In the genomic region with DNA sequence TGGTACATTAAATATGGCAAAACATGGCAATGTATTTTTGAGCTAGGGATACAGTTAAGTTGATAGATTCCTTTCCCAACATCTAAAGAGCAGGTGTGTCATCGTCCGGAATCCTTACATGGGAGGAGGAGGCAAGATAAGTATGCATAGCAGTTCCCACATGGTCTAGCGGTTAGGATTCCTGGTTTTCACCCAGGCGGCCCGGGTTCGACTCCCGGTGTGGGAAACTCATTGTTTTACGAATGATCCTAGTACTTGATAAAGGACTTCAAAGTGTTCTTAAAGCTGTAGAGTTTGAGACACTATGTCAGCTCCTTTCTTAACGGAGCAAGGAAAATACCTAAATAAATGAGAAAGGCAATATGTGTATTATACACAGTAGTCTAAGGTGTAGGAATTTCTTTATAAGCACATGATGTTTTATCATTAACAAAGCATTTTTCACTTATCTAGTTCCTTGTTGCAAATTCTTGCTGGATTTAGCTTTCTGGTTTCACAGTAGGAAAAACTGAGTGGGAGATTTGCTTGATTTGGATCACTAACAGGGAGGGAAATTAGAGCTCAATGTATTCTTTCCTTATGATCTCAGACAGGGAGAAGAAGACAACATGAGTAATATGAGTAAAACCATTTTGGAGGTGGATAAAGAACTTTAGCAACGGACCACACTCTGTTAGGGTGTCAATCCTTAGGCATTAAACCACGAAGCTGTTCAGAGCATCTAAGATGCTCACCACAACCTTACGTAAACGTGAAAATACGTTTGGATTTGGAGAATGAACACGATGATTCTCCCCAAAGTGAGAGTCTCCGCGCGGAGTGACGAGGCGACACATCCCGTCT, we compare ENCODE assay signal across 8 mouse cellular contexts. TPM values are rescaled to one million over a fixed set of nuclear protein-coding genes. Genes with fewer than 3 reads are reported as not detected.
DNase-seq lines count a peak whose midpoint lies in the region; ATAC-seq and TF ChIP-seq lines count a peak whose summit lies in the region.

No protein-coding gene starts in this region.

- peak overlapping the region; percentile 41 to 66 for H3K4me3 ChIP-seq in MEL (ENCODE audit: control insufficient read depth in 1 of 2, insufficient read depth in 1 of 2, low read depth in 2 of 2, low read length in 2 of 2)
- peak overlapping the region; percentile 54 for H3K4me3 ChIP-seq in forebrain, embryonic 14.5 days (ENCODE audit: low read depth, low read length)
- H3K4me3 ChIP-seq in liver, postnatal 0 days (ENCODE audit: low read depth, low read length): peak overlapping the region; percentile 63
- peak overlapping the region; percentile 79 for H3K4me3 ChIP-seq in olfactory bulb, adult 2 months (ENCODE audit: insufficient read depth, low read depth, low read length)

- no peak for TF ChIP-seq CTCF in MEL (IDR thresholded peaks at IDR 0.05 in 2 of 3, conservative IDR thresholded peaks at IDR 0.05 in 1 of 3; ENCODE audit: control insufficient read depth in 1 of 3, insufficient read depth in 1 of 3, low read depth in 2 of 3, low read length in 3 of 3, poor library complexity in 1 of 3, severe bottlenecking in 1 of 3)
- TF ChIP-seq CTCF in liver, postnatal 0 days (IDR thresholded peaks at IDR 0.05; ENCODE audit: low read depth): no peak
- TF ChIP-seq CTCF in olfactory bulb, adult 2 months (IDR thresholded peaks at IDR 0.05; ENCODE audit: insufficient read depth, low read depth, low read length): no peak

- intact Hi-C loops in heart, postnatal 25 days (cut with DNase I): no loop called here

- no peaks in the 10 kb centered on the region for H3K9me3 ChIP-seq in MEL (replicated peaks; ENCODE audit: insufficient read depth, low read length)
- H3K9me3 ChIP-seq in forebrain, embryonic 14.5 days (replicated peaks; ENCODE audit: control insufficient read depth, low read length): no peaks in the 10 kb centered on the region
- no peaks in the 10 kb centered on the region for H3K9me3 ChIP-seq in liver, postnatal 0 days (ENCODE audit: low read length)

- under 1% methylated on average over 21 of the region's 21 CpGs for WGBS in forebrain, embryonic 14.5 days
- WGBS in liver, postnatal 0 days (ENCODE audit: insufficient replicate concordance): under 1% methylated on average over 21 of the region's 21 CpGs
- WGBS in olfactory bulb, adult 2 months: 3% methylated on average over 21 of the region's 21 CpGs

- TF ChIP-seq EP300 in MEL (IDR thresholded peaks at IDR 0.05; ENCODE audit: low read depth in 1 of 2, low read length in 2 of 2): no peak
- TF ChIP-seq EP300 in liver, postnatal 0 days (IDR thresholded peaks at IDR 0.05; ENCODE audit: low read depth): no peak

- peak overlapping the region; percentile 76 for H3K4me2 ChIP-seq in forebrain, embryonic 14.5 days (ENCODE audit: low read length)
- H3K4me2 ChIP-seq in liver, postnatal 0 days (ENCODE audit: low read depth, low read length): peak overlapping the region; percentile 89

- H3K36me3 ChIP-seq in MEL (ENCODE audit: control insufficient read depth in 1 of 2, insufficient read depth in 2 of 2, low read length in 2 of 2): peaks cover 0 to 13% of the 10 kb centered on the region in 2 experiments; a peak in 2 of 4 replicates
- no peaks in the 10 kb centered on the region for H3K36me3 ChIP-seq in forebrain, embryonic 14.5 days (ENCODE audit: control insufficient read depth, insufficient read depth, low read length)
- no peaks in the 10 kb centered on the region for H3K36me3 ChIP-seq in liver, postnatal 0 days (replicated peaks; ENCODE audit: insufficient read depth, low read length)

- peaks cover 0 to 14% of the 10 kb centered on the region in 2 experiments; a peak in 2 of 4 replicates for H3K4me1 ChIP-seq in MEL (ENCODE audit: control insufficient read depth in 1 of 2, insufficient read depth in 2 of 2, low read length in 2 of 2)
- peaks cover 10% of the 10 kb centered on the region; the same call in 1 of the 2 replicates for H3K4me1 ChIP-seq in forebrain, embryonic 14.5 days (ENCODE audit: control insufficient read depth, insufficient read depth, low read length)
- H3K4me1 ChIP-seq in liver, postnatal 0 days (ENCODE audit: insufficient read depth): peaks cover 37% of the 10 kb centered on the region
- peaks cover 7% of the 10 kb centered on the region for H3K4me1 ChIP-seq in olfactory bulb, adult 2 months (ENCODE audit: control insufficient read depth, insufficient read depth, low read length)

- peak; percentile 80 for ATAC-seq in forebrain, embryonic 14.5 days
- peak; percentile 20 for ATAC-seq in liver, postnatal 0 days

- no peaks in the 10 kb centered on the region for H3K27me3 ChIP-seq in MEL (ENCODE audit: control insufficient read depth in 1 of 2, insufficient read depth in 2 of 2, low read length in 2 of 2)
- no peaks in the 10 kb centered on the region for H3K27me3 ChIP-seq in forebrain, embryonic 14.5 days (replicated peaks; ENCODE audit: control insufficient read depth, insufficient read depth, low read length)
- H3K27me3 ChIP-seq in liver, postnatal 0 days (ENCODE audit: insufficient read depth, low read length): no peaks in the 10 kb centered on the region

- H3K9ac ChIP-seq in MEL (ENCODE audit: control insufficient read depth, low read depth, low read length, poor library complexity, severe bottlenecking): peak overlapping the region; percentile 54
- peak overlapping the region; percentile 68 for H3K9ac ChIP-seq in forebrain, embryonic 14.5 days (ENCODE audit: low read length)
- H3K9ac ChIP-seq in liver, postnatal 0 days (replicated peaks): peak overlapping the region; percentile 74

- DNase-seq in MEL (ENCODE audit: low read depth, low spot score): peak; percentile 86
- peak; percentile 84 for DNase-seq in cerebellum, adult 11 months
- DNase-seq in forebrain, embryonic 14.5 days (ENCODE audit: low spot score): peak; percentile 91
- peak; percentile 31 for DNase-seq in heart, postnatal 25 days (ENCODE audit: low spot score)
- peak; percentile 82 to 92 for DNase-seq in layer of hippocampus, adult 18-20 months (ENCODE audit: low spot score in 2 of 2)
- DNase-seq in liver, postnatal 0 days: peak; percentile 82
- DNase-seq in thymus, postnatal 0 days (ENCODE audit: low spot score): peak; percentile 65

- no peaks in the 10 kb centered on the region for H3K79me2 ChIP-seq in MEL (ENCODE audit: control insufficient read depth, insufficient read depth, low read length, poor library complexity)

- no peak for TF ChIP-seq POLR2A in MEL (IDR thresholded peaks at IDR 0.05; ENCODE audit: control insufficient read depth in 1 of 2, insufficient read depth in 1 of 2, low read depth in 1 of 2, low read length in 2 of 2, poor library complexity in 1 of 2)
- TF ChIP-seq POLR2A in olfactory bulb, adult 2 months (IDR thresholded peaks at IDR 0.05; ENCODE audit: insufficient read depth, low read depth, low read length): no peak

- no peak overlapping the region for H3K27ac ChIP-seq in MEL (ENCODE audit: control insufficient read depth, low read depth, low read length)
- no peak overlapping the region for H3K27ac ChIP-seq in forebrain, embryonic 14.5 days (ENCODE audit: low read depth, low read length)
- H3K27ac ChIP-seq in liver, postnatal 0 days (ENCODE audit: low read depth): peak overlapping the region; percentile 44; the same call in 1 of the 2 replicates
- no peak overlapping the region for H3K27ac ChIP-seq in olfactory bulb, adult 2 months (ENCODE audit: insufficient read depth, low read depth, low read length)

- TF ChIP-seq RAD21 in MEL (IDR thresholded peaks at IDR 0.05; ENCODE audit: low read depth, low read length): no peak

TF ChIP-seq in MEL, 35 proteins besides CTCF, POLR2A, EP300 and RAD21 (continues in another document):
- peak; percentile 17; the same call in 1 of the 2 replicates for TF ChIP-seq MYC (IDR thresholded peaks at IDR 0.05; ENCODE audit: low read depth, low read length)
- no peak for TF ChIP-seq ELF1 (IDR thresholded peaks at IDR 0.05; ENCODE audit: low read depth, low read length)
- TF ChIP-seq TBP (IDR thresholded peaks at IDR 0.05; ENCODE audit: low read depth, low read length): peak; percentile 100
- peak; percentile 95 for TF ChIP-seq MAFK (IDR thresholded peaks at IDR 0.05; ENCODE audit: borderline replicate concordance, low read depth, low read length)

RNA-seq across cellular contexts. Expression of gene Btn1a1, which starts 2.1 kb away (rescaled TPM):
- 0.07 TPM in 1 of 2 replicates, not detected in the other for total RNA-seq in MEL (2012; rRNA removed)
- under 1 TPM in 1 of 2 experiments, not detected in 1; 0.25 TPM for polyA plus RNA-seq in MEL (2012; ENCODE audit: insufficient read depth in 1 of 2, insufficient read length in 2 of 2, low read depth in 1 of 2, low replicate concordance in 2 of 2, missing spikeins in 1 of 2)
- 0.22 TPM in 1 of 2 replicates, not detected in the other for polyA plus RNA-seq in forebrain, embryonic 14.5 days (2014; fragmentation: Nextera tagmentation; extraction: Ambion mirVana)
- total RNA-seq in heart, postnatal 25 days (2021): not detected
- total RNA-seq in layer of hippocampus, adult 18-20 months (2021): not detected
- 0.92 and 0.96 TPM in 2 replicates for polyA plus RNA-seq in liver, postnatal 0 days (2015; fragmentation: Nextera tagmentation; extraction: Ambion mirVana)
- not detected in 2 replicates for polyA plus RNA-seq in olfactory bulb, adult 2 months (2012; ENCODE audit: insufficient read depth, insufficient read length, low replicate concordance, missing spikeins)
- polyA plus RNA-seq in thymus, postnatal 0 days (2015; fragmentation: Nextera tagmentation; extraction: Ambion mirVana): 0.17 and 0.27 TPM in 2 replicates

RNA-seq across cellular contexts. Expression of gene Btn2a2, which starts 25.1 kb away (rescaled TPM):
- total RNA-seq in MEL (2012; rRNA removed): not detected in 2 replicates
- polyA plus RNA-seq in MEL (2012; ENCODE audit: insufficient read depth in 1 of 2, insufficient read length in 2 of 2, low read depth in 1 of 2, low replicate concordance in 2 of 2, missing spikeins in 1 of 2): not detected
- 0.10 TPM in 1 of 2 replicates, not detected in the other for polyA plus RNA-seq in forebrain, embryonic 14.5 days (2014; fragmentation: Nextera tagmentation; extraction: Ambion mirVana)
- total RNA-seq in heart, postnatal 25 days (2021): not detected
- total RNA-seq in layer of hippocampus, adult 18-20 months (2021): 1 to 10 TPM in 1 of 2 experiments, under 1 TPM in 1; 0.91 to 1.4 TPM
- polyA plus RNA-seq in liver, postnatal 0 days (2015; fragmentation: Nextera tagmentation; extraction: Ambion mirVana): not detected in 2 replicates
- polyA plus RNA-seq in olfactory bulb, adult 2 months (2012; ENCODE audit: insufficient read depth, insufficient read length, low replicate concordance, missing spikeins): not detected in 2 replicates
- polyA plus RNA-seq in thymus, postnatal 0 days (2015; fragmentation: Nextera tagmentation; extraction: Ambion mirVana): 0.65 and 0.85 TPM in 2 replicates

RNA-seq across cellular contexts. Expression of gene Abt1, which starts 39.9 kb away (rescaled TPM):
- 12.5 and 16.2 TPM in 2 replicates for total RNA-seq in MEL (2012; rRNA removed)
- 10 to 100 TPM in 1 of 2 experiments, not detected in 1; 14.2 TPM for polyA plus RNA-seq in MEL (2012; ENCODE audit: insufficient read depth in 1 of 2, insufficient read length in 2 of 2, low read depth in 1 of 2, low replicate concordance in 2 of 2, missing spikeins in 1 of 2)
- 12.9 and 13.8 TPM in 2 replicates for polyA plus RNA-seq in forebrain, embryonic 14.5 days (2014; fragmentation: Nextera tagmentation; extraction: Ambion mirVana)
- 1 to 10 TPM; 3.9 to 4.4 TPM for total RNA-seq in heart, postnatal 25 days (2021)
- 1 to 10 TPM; 8.8 to 9.5 TPM for total RNA-seq in layer of hippocampus, adult 18-20 months (2021)
- 4.3 and 4.8 TPM in 2 replicates for polyA plus RNA-seq in liver, postnatal 0 days (2015; fragmentation: Nextera tagmentation; extraction: Ambion mirVana)
- polyA plus RNA-seq in olfactory bulb, adult 2 months (2012; ENCODE audit: insufficient read depth, insufficient read length, low replicate concordance, missing spikeins): not detected in 2 replicates
- 13.8 and 15.1 TPM in 2 replicates for polyA plus RNA-seq in thymus, postnatal 0 days (2015; fragmentation: Nextera tagmentation; extraction: Ambion mirVana)

Comparison
In these comparisons a context has a peak if more than half of its experiments do, and no peak if none do; other contexts are left out.
1. DNase-seq: peak in every context shown above with its lines; median percentile 91 in forebrain, embryonic 14.5 days; 87 in layer of hippocampus, adult 18-20 months; 86 in MEL; 84 in cerebellum, adult 11 months; 82 in liver, postnatal 0 days; 65 in thymus, postnatal 0 days; 31 in heart, postnatal 25 days.